Mouse (Mus musculus) liver, adult 2 months (tissue): ENCODE data around the gene Pih1d1.

ENCODE experiments used
- CTCF ChIP-seq: fragments of 200-500 bp; IDR thresholded peaks from 2 replicates; pipeline ENCODE4 v1.5.1; 2011; ENCODE audit warnings: low read depth, low read length, control low read depth
- POLR2A ChIP-seq: fragments of 200-500 bp; IDR thresholded peaks from 2 replicates; pipeline ENCODE4 v1.6.1; 2011; ENCODE audit warnings: low read length, control low read depth; ENCODE audit not compliant: insufficient read depth; ENCODE audit errors: extremely low read depth

GRCm38 (mm10) chr7:45193406-45193805, 39.3 kb downstream of the Pih1d1 start:
- TF ChIP-seq POLR2A: no peak
- no peak for TF ChIP-seq CTCF
